Mouse (Mus musculus) heart, adult 8-10 months (tissue): ENCODE data around the gene Pcmt1. TPM values are rescaled to one million over a fixed set of nuclear protein-coding genes. Genes with fewer than 3 reads are reported as not detected.
"Not testable (repeated sequence)": the region's sequence is repeated elsewhere in the genome, so short reads cannot be mapped to it uniquely, and the experiment has no call there.

Source experiments
- DNase-seq: peaks from one replicate; pipeline ENCODE4 v3.0.0; 2022; ENCODE audit warnings: low spot score
- total RNA-seq, 4 experiments: library from RNA; stranded (reverse); gene quantifications; 2 replicates each; pipeline ENCODE4 v1.2.4; 2022

The Pcmt1 gene
- total RNA-seq, 4 experiments from 2014 or later, result 94.3 to 102 (median 98.0) TPM

- DNase-seq, result no peak
These were observed 35.0 kb downstream of the Pcmt1 start for GRCm38 (mm10) chr10:7645911-7646310.

- DNase-seq, result no peak
These were observed 40.6 kb downstream of the Pcmt1 start for GRCm38 (mm10) chr10:7640366-7640765.

- DNase-seq, result no peak
These were observed 49.8 kb downstream of the Pcmt1 start for GRCm38 (mm10) chr10:7630951-7631720.

- DNase-seq, result no peak
These were observed 50.6 kb downstream of the Pcmt1 start for GRCm38 (mm10) chr10:7630286-7630685.

GRCm38 (mm10) chr10:7629092-7629491, 51.8 kb downstream of the Pcmt1 start:
- DNase-seq, result peak; percentile 20

GRCm38 (mm10) chr10:7623861-7624518, 56.9 kb downstream of the Pcmt1 start:
- DNase-seq, result no peak

- DNase-seq, result peak; percentile 26
These were observed 58.6 kb downstream of the Pcmt1 start for GRCm38 (mm10) chr10:7622378-7622777.

- DNase-seq, result no peak
These were observed 60.2 kb downstream of the Pcmt1 start for GRCm38 (mm10) chr10:7620723-7621122.

- no peak for DNase-seq
These were observed 61.1 kb downstream of the Pcmt1 start for GRCm38 (mm10) chr10:7619821-7620241.

GRCm38 (mm10) chr10:7617556-7617955, 63.4 kb downstream of the Pcmt1 start:
- not testable (repeated sequence) for DNase-seq

- DNase-seq, result not testable (repeated sequence)
These were observed 63.8 kb downstream of the Pcmt1 start for GRCm38 (mm10) chr10:7617146-7617545.

GRCm38 (mm10) chr10:7614834-7615233, 66.1 kb downstream of the Pcmt1 start:
- DNase-seq, result no peak

- not testable (repeated sequence) for DNase-seq
These were observed 68.7 kb downstream of the Pcmt1 start for GRCm38 (mm10) chr10:7612210-7612609.

- no peak for DNase-seq
These were observed 69.3 kb downstream of the Pcmt1 start for GRCm38 (mm10) chr10:7611647-7612046.

- DNase-seq, result no peak
These were observed 72.3 kb downstream of the Pcmt1 start for GRCm38 (mm10) chr10:7608611-7609010.

- no peak for DNase-seq
These were observed 74.5 kb downstream of the Pcmt1 start for GRCm38 (mm10) chr10:7606437-7606836.

- DNase-seq, result no peak
These were observed 75.8 kb downstream of the Pcmt1 start for GRCm38 (mm10) chr10:7605168-7605567.

GRCm38 (mm10) chr10:7600647-7601046, 80.3 kb downstream of the Pcmt1 start:
- DNase-seq, result peak; percentile 79

GRCm38 (mm10) chr10:7598177-7598576, 82.8 kb downstream of the Pcmt1 start:
- no peak for DNase-seq

GRCm38 (mm10) chr10:7596251-7596650, 84.7 kb downstream of the Pcmt1 start:
- DNase-seq, result no peak

GRCm38 (mm10) chr10:7594797-7595196, 86.1 kb downstream of the Pcmt1 start:
- DNase-seq, result no peak

- no peak for DNase-seq
These were observed 90.1 kb downstream of the Pcmt1 start for GRCm38 (mm10) chr10:7590792-7591191.

- no peak for DNase-seq
These were observed 90.7 kb downstream of the Pcmt1 start for GRCm38 (mm10) chr10:7590234-7590689.
